Mouse (Mus musculus): Measurements from ENCODE around the gene Exoc6b.

GRCm38 (mm10) chr6:84745570-84745969 is 323.7 kb downstream of the Exoc6b start:
- no peak for TF ChIP-seq CTCF (IDR thresholded peaks at IDR 0.05; ENCODE audit: insufficient read depth, low read depth, low read length)
- TF ChIP-seq POLR2A (IDR thresholded peaks at IDR 0.05; ENCODE audit: insufficient read depth, low read depth, low read length) = no peak

All from olfactory bulb, adult 2 months (tissue).